Mouse (Mus musculus): Measurements from ENCODE around the gene Slc44a1.

The Slc44a1 gene

DNA sequence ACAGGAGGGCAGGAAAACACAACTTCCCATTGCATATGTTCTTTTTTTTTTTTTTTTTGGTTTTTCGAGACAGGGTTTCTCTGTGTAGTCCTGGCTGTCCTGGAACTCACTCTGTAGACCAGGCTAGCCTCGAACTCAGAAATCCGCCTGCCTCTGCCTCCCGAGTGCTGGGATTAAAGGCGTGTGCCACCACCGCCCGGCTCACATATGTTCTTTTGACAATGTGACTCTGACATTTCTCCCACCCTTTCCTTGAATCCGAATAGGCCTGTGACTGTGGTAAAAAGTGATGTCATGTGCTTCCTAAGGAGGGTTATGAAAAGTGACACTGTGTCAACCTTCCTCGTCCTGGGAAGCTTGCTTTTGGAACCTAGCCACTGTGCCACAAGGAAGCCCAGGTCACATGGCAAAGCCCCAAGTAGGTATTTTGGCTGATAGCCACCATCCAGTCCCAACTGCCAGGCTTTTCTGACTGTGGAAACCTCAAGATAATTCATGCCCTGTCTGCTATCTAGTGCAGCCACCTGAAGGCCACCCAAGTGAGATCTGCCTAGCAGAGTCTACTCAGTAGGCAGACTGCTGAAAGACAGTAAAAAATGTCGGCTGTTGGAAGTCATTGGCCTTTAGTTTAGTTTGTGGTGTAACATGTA lies 8.5 kb upstream of the Slc44a1 start:
- DNase-seq = no peak

DNA sequence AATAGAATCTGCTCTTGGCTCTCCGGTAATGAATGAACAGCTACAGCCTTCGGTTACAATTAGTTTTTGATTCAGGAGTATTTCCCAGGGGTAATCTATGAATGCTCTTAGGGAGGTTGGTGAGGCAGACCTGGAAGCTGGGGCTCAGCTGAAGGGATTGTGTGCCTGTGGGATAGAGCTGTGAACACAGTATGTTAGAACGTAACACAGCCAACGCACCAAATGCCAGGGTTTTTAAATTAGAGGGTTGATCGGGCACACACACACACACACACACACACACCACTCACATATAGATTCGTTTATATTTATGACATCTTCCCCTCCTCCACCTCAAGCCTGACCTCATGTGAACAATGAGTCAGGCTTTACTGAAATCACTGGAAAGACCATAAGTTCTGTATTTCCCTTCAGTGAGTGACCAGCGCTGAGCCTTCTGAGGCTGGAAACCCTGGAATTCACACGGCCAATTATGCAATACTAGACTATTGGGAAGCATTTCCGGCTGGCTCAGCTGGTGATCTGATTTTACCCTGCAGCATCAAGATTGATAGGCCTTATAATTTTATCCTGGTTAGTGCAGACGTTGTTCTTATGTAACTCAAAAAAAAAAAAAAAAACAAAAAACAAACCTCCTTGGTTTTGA lies 3.0 kb upstream of the Slc44a1 start:
- no peak for DNase-seq

DNA sequence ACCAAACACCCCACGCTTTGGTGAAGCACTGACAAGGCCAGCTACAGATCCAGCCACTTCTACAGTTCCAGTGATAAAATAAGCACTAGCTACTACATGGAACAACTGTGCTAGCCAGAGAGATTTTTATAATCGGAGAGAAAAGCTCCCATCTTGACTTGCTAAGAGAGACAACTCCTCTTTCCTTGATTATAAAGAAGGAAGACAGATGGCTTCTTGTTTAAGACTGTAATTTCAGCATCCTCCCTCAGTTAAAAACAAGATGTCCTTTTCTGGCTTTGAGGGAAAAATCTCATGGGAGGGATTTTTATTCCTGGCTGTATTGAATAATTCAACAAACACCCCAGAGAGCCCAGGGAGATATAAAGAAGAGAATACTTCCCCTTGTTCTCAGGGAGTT lies 1.8 kb upstream of the Slc44a1 start:
- DNase-seq = no peak

DNA sequence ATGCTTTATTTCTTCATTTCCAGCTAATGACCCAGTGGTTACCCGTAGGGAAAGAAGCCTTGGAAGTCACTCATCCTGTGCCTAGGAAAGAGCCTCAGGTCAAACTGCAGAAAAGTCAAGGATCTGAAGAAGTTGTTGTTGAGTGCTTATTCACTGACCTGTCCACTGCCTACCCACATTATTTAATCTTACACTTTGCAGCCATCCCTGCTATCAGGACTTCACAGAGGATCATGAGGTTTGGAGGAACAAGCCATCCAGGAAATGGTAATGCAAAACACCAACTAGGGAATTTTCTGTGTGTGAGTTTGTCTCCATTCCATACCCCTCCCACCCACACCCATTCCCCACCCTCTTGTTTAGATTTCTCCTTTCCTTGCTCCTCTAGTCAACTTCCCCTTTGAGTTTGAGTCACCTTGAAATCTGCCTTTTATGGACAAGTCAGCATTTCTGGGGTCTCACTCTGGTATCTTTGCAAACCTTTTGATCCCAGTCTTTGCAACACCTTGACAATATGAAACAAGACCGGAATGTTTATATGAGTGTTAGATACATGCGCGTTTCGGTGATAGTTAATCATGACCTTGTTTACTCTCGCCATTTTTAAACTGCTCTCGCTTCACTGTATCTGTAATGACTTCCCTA lies 1.3 kb upstream of the Slc44a1 start:
- DNase-seq = no peak

DNA sequence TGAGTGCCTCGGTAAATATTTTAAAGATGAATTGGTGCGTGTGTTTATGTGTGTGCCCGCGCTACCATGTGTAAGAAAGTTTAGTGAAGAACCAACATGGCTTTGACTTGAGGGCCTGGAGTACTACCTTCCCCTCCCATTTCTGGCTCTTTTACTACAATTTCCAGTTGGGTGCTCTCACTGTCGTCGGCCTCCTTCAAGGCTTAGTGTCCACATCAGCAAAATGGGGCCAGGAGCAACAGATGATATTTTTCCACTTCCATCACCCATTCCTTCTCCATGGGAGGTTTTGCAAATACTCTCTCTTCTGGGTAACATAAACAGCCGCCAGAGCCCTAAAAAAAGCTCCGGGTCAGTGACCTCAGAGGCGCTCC lies 590 bp upstream of the Slc44a1 start:
- no peak for DNase-seq

DNA sequence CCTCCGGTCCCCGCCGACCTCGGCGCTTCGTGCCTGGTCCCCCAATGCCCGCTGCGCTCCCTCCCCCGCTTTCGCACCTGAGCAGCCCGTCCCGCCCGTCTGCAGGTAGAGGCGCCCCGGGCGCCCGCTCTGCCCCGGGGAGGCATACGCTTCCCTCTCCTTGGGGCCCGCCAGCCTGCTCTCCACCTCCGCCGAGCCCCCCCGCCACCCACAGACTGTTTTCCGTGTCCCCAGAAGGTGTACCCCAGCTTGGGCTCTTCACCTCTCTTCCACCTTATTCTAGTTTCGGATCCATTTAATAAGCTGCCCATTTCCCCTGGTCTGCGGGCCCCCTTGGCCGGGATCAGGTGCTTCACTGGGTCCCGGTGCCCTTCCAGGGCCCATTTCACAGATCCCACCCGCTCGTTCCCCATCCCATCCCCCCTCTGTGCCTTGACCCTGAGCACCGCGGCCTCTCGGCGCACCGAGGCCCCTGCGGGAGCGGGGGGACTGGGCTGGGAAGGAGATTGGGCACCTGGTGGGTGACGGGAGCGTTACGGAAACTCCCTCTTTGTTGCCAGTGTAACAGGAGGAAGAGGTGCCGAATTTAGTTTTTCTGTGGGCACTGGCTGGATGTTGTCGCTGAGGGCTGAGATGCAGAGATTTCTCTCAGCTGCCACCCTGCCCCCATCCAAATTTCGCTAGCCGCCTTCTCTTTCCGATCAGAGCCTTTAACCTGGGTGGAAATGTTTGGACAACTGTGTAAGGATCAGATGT lies 781 bp downstream of the Slc44a1 start:
- DNase-seq = peak; percentile 50

DNA sequence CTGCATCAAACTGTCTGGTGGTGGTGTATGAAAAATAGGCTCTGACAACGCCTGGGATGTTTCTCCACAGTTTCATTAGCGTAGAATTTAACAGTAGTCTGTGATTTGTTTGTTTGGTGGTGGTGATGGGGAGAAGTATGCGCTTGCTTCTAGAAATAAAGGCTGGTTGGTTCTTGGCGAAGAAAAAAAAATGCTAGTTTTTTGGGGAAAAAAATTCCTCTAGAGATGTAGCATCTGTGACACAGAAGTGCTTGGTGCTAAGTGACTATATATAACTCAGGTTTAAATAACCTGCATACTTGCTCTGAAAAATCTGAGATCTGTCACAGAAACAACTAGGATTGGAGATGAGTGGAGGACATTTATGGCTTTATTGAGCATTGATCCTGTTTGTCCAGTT lies 1.5 kb downstream of the Slc44a1 start:
- no peak for DNase-seq

DNA sequence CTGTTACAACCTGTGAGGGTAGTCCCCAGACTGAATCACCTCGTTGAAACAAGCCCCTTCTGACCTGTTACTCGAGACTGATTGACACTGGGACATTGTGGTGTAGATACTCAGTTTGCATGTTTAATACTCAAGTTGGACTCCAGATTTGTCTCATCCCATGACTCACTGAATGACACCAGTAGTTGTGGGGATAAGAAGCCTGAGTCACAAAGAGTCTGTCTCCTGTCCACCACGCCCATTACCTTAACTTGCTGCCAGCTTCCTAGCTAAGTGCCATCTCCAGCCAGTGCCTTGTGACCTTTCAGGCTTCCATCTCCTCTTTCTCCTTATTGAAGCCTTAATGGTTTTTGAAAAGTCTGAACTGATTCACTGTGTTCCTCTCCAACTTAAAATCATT lies 6.0 kb downstream of the Slc44a1 start:
- DNase-seq = no peak

DNA sequence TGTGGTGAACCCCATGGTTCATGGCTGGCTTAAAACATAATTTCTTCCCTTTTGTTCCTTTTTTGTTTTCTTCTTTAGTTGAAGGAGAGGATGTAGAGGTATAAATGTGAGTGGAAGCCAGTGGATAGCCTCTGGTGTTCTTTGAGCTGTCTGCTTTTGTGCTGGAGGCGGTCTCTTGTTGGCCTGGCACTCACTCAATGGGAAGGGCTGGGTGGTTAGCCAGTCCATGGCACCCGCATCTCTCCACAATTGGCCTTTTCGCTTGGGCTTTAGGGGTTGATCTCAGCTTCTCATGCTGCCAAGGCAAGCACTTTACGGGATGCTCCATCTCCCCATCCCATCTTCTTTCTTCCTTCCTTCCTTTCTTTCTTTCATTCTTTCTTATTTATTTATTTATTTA lies 7.6 kb downstream of the Slc44a1 start:
- DNase-seq = no peak

DNA sequence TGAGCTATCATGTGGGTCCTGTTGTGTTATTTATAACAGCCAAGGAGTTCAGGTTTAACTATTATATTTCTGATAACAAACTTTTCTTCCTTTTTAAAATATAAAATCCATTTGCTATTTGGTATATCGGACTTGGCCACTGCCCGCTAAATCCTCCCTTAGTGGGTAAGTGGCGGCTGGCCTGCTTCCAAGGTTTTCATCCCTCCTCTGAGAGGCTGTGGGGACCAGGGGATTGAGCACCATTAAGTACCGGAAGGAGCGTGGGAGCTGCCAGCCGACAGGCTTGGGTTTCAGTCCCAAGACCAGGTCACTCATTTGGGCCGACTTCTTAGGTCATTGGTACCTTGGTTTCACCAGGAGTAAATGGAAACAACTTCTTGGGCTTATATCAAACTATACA lies 10.5 kb downstream of the Slc44a1 start:
- DNase-seq = no peak

DNA sequence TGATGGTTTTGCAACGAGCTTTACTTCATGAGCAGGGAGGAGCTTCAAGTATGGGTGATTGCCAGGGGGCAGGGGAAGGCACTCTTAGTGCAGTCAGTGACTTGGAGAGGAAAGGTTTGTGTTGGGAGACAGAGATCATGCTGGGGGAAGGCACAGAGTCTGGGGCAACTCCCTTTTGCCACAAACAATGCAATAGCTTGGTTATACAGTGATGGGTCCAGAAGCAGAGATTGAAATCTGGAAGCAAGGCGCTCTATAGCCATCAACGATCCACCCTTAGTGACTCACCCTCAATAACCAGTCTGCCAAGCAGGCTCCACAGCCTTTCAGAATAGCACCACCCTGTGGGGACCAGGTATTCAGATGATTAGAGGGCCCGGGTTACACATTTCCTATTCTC lies 11.7 kb downstream of the Slc44a1 start:
- DNase-seq = no peak

DNA sequence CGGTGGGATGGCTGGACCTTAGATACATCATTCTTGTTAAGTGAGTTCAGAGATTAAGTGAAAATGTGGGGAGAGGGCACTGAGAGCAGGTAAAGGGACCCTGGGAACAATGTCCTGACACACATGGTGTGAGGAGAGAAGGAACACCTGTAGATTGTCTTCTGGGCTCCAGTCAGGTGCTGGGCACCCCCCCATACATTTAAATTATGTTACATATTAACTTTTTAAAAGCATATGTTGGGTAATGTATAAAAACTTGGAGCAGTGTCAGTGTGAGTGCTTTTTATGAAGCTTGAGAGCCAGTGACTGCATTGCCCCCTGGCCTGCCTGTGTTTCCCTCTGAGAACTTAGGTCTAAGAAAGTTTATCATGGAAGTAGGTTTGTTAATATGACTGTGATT lies 12.2 kb downstream of the Slc44a1 start:
- no peak for DNase-seq

DNA sequence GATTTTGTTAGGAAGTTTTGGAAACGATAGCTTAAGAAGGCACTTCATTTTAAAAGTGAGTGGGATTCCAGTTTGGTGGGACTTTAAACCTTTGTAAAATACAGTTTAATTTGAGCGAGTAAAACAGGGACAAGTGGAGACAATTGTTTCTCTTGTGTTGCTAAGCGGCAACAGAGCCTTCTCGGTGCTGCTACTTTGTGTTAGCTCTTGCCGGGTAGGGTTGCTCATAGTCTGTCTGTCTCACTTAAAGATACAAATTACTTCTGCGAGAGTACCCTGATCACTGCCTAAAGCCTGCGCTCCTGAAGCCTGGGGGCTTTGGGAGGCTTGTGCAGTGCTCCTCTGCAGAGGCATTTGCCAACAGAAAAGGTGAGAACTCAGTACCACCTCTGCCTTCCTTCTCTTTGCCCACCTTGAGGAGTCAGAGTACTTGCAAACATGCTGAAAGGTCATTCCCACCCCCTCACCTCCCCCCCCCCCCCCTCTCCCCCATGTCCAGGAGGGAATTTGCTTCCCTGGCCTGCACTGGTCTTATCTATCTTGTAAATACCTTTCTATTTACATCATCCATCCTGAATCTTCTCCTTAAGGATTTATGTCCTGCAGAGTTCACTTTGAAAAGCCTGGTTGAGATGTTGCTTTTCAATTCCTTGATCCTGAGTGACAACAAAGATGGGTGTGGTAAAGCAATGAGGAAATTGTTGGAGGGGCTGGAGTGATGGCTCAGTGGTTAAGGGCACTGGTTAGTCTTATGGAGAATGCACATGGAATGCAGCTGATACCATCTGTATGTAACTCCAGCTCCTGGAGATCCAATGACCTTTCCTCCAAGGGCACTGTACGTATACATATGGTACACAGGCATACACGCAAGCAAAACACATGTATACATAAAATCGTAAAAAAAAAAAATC lies 13.0 kb downstream of the Slc44a1 start:
- no peak for DNase-seq

DNA sequence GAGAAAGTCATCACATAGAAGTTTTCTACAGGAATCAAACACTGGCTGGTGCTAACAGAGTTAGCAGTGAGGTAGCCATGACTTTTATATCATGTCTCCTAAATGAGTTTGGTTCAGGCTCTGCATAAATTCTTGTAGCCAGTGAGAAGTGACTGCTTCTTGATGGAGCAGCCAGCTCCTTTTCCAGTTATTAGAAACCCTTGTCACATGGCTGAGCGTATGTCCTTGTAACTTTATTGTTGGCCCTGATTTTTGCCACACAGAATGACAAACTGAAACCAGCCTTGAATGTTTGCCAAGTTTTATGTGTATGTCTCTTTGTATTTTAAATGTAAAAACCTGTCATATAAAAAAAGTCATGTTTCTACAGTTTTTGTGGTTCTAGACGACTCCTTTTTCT lies 15.7 kb downstream of the Slc44a1 start:
- DNase-seq = no peak

DNA sequence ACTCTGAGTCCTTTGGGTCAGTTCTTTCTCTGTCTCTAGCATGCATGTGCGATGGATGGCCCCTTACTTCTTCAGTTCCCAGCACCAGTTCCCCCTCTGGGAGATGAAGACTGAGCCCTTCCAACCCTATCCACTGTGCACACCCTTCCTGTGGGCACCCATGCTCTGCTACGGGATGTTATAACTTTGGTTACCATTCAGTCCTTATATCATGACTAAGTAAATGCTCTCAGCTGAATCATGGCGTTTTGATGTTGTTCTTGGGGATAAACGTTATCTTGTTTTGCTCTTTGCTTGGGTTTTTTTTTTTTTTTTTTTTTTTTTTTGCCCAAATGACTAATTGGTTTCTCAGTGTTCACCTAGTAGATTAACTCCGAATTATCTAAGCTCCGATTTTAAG lies 16.4 kb downstream of the Slc44a1 start:
- DNase-seq = no peak

DNA sequence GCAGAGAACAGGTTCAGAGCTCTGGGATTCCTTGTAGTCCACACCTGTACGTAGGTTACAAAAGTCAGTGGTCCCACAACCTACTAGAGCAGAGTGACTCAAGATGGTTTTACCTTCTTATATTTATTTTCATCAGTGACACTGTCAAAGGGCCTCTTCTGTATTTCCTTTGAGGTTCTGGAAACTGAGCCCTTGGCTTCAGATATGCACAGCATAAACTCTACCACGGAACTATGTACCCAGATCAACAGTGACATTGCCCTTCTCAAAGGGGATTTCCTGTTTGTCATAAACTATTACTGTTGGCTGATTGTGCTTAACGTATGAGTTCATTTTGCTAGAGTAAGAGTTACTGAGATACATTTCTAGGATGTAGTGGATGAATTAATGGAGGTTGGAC lies 18.3 kb downstream of the Slc44a1 start:
- DNase-seq = no peak

DNA sequence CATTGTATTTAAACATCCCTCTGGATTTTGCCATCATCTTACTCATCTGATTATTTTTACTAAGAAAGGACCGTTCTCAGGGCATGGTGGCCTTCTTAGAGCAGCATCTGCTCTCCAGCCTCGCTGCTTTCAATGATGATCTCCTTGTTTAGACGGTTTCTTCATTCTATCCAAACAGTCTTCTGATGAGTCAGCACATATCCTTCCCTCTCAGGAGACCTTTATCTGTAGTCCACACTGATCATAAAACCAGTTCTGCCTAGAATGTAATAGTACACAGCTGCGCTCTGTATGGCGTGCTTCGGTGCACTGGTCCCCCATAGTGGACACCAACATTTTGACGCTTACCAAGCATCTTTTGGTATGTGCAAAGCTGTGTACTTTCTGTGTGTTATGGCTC lies 19.5 kb downstream of the Slc44a1 start:
- no peak for DNase-seq

DNA sequence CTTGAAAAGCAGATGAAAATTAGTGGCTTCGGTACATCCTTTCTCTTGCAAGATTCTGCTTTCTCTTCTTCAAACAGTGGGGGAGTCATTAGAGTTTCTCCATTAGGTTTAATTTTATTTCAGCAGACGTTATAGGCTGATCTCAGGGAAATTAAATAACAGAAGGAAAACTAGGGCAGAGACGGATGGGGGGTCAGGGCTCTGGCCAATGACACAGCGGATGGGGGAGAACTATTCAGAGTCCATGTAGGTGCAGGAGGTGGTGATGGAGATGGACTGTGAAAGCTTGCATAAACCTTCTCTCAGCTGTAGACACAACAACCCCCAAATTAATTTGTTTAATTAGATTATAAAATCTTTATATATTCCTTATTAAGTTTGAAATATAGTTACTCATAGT lies 20.8 kb downstream of the Slc44a1 start:
- no peak for DNase-seq

DNA sequence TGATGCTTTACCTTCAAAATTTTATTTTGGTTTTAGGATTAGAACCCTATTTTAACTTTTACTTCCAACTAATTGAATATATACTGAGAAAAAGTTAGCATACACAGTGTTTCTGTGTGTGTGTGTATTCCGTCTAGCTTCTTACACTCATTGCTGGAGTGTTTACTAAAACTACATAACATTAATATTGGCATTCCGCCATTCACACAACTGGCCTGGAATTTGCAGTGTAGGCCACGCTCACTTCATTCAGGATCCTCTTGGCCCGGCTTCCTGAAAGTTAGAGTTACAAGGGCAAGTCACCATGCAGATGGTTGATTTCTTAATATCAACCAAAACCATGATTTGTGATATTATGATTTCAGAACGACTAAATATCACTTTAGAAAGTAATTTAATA lies 21.9 kb downstream of the Slc44a1 start:
- DNase-seq = no peak

DNA sequence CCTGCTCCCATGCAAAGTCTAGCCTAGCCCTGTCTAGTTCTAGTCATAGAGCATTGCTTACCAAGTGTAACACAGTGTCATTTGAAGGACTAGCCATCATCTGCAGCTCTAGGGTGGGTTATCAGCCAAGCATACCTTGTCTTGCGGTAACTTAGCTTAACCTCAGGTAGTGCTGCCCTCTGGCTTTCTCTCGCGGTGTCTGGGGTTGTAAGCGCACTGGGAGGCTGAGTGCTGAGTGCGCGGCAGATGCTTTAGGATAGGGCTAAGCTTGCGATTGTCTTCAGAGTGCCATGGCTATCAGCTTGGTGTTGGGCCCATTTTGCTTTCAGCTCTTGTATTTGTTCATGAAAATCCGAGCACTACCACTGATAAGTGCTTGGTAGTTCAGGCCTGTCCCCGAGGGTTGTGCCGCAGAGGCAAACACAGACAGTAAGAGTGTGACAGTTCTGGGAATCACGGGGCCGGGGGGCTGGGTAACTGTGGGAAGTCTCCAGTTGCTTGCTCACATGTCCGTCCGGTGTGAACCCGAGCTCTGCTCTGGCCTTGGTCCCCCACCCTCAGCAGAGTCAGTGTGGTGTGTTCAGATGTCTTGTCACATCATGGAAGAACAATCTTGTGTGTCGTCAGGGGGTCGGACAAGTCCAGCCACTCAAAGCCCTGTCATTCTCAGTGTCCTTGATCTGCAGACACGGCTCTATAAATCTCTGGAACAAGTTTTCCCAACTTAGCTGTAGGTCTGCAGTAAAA lies 22.5 kb downstream of the Slc44a1 start:
- DNase-seq = no peak

DNA sequence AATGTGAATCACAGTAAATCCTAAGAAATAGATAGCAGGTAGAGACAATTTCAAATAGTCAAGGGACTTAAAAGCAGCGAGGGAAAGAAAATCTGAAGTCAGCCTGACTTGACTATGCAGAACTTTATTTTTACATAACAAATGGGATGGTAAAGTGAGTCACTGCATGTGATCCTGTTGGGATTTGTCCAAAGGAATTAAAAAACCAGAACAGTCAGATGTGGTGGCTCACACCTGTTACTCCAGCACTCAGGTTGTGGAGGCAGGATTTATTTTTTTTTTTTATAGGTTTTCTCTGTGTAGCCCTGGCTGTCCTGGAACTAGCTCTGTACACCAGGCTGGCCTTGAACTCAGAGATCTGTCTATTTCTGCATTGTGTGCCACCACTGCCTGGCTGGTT lies 25.7 kb downstream of the Slc44a1 start:
- no peak for DNase-seq

DNA sequence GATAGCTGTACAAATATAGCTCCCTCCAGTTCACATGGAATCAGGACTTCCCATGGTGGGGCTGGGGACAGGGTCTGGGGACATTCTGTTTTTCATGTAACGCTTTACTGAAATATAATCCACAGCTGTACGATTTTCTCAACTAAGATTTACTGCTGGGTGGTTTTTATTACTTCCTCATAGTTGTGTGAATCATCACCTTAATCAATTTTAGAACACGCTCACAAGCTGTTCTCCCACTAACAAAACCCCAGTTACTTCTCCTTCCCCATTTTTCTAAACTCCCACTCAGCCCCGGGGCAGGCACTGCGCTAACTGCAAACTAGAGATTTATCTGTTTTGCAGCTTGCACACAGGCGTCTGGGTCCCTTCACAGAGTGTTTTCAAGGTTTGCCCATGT lies 28.8 kb downstream of the Slc44a1 start:
- DNase-seq = no peak
